Mouse (Mus musculus) thymus, postnatal 36 days (tissue): ENCODE measurements around the gene Sertad3.

Experiments used
- DNase-seq, 2 experiments: peaks; one replicate each; pipeline ENCODE4 v3.0.0; 2022; ENCODE audit warnings: mixed read lengths in 2 of 2

Sertad3 gene

GRCm38 (mm10) chr7:27473156-27473834 is at the start of gene Sertad3:
Gene Sertad3 (plus strand): TSS chr7:27473768.
- DNase-seq: peak; percentile 96 to 98

- DNase-seq: no peak
Measured at GRCm38 (mm10) chr7:27427387-27427786, 46.2 kb upstream of the Sertad3 start.

- no peak for DNase-seq
Measured at GRCm38 (mm10) chr7:27428002-27428401, 45.6 kb upstream of the Sertad3 start.

GRCm38 (mm10) chr7:27429135-27429534 is 44.4 kb upstream of the Sertad3 start:
- no peak for DNase-seq

- DNase-seq: no peak
Measured at GRCm38 (mm10) chr7:27433349-27433748, 40.2 kb upstream of the Sertad3 start.

GRCm38 (mm10) chr7:27433794-27434193 is 39.8 kb upstream of the Sertad3 start:
- no peak for DNase-seq

- DNase-seq: peak; percentile 47 to 52
Measured at GRCm38 (mm10) chr7:27437544-27437943, 36.0 kb upstream of the Sertad3 start.

- DNase-seq: no peak
Measured at GRCm38 (mm10) chr7:27440014-27440413, 33.6 kb upstream of the Sertad3 start.

GRCm38 (mm10) chr7:27446051-27446450 is 27.5 kb upstream of the Sertad3 start:
- peak in 1 of 2 experiments; percentile 9 for DNase-seq

- peak in 1 of 2 experiments; percentile 17 for DNase-seq
Measured at GRCm38 (mm10) chr7:27446521-27447418, 26.8 kb upstream of the Sertad3 start.

GRCm38 (mm10) chr7:27447419-27448286 is 25.9 kb upstream of the Sertad3 start, which contains the start of the genes Sptbn4 and Blvrb:
Gene Sptbn4 (minus strand): TSS chr7:27447686.
Gene Blvrb (plus strand): TSS chr7:27447978.
- DNase-seq: peak; percentile 94 to 98

- DNase-seq: no peak
Measured at GRCm38 (mm10) chr7:27448421-27449206, 25.0 kb upstream of the Sertad3 start.

GRCm38 (mm10) chr7:27449256-27449862 is 24.2 kb upstream of the Sertad3 start:
- DNase-seq: peak; percentile 52 to 55

GRCm38 (mm10) chr7:27451359-27451758 is 22.2 kb upstream of the Sertad3 start:
- no peak for DNase-seq

GRCm38 (mm10) chr7:27452206-27452770 is 21.3 kb upstream of the Sertad3 start:
- no peak for DNase-seq

- no peak for DNase-seq
Measured at GRCm38 (mm10) chr7:27454461-27455121, 19.0 kb upstream of the Sertad3 start.

- DNase-seq: no peak
Measured at GRCm38 (mm10) chr7:27455273-27455672, 18.3 kb upstream of the Sertad3 start.

GRCm38 (mm10) chr7:27458614-27459013 is 15.0 kb upstream of the Sertad3 start:
- no peak for DNase-seq

- DNase-seq: no peak
Measured at GRCm38 (mm10) chr7:27459640-27460039, 13.9 kb upstream of the Sertad3 start.

- no peak for DNase-seq
Measured at GRCm38 (mm10) chr7:27460477-27460876, 13.1 kb upstream of the Sertad3 start.
